Mouse (Mus musculus) telencephalon, adult 2 months (tissue): ENCODE results near the gene Gm10778.
"Not testable (repeated sequence)": the region's sequence is repeated elsewhere in the genome, so short reads cannot be mapped to it uniquely, and the experiment has no call there.

Experiments
- DNase-seq: peaks from one replicate; pipeline ENCODE4 v3.0.0-alpha.2; 2011; ENCODE audit warnings: low read depth, low spot score

Gene Gm10778

GRCm38 (mm10) chr10:81627836-81628220 lies 21.0 kb upstream of the Gm10778 start:
- no peak for DNase-seq

GRCm38 (mm10) chr10:81628390-81628789 lies 20.5 kb upstream of the Gm10778 start, which contains the start of gene Ankrd24:
Gene Ankrd24 (plus strand): TSS chr10:81628540.
- no peak for DNase-seq

GRCm38 (mm10) chr10:81633253-81634099 lies 15.4 kb upstream of the Gm10778 start:
- peak; percentile 76 for DNase-seq

- no peak for DNase-seq
Measured at GRCm38 (mm10) chr10:81636338-81636737, 12.5 kb upstream of the Gm10778 start.

GRCm38 (mm10) chr10:81638101-81638500 lies 10.8 kb upstream of the Gm10778 start:
- DNase-seq, result no peak

GRCm38 (mm10) chr10:81640825-81641224 lies 8.0 kb upstream of the Gm10778 start:
- DNase-seq, result not testable (repeated sequence)

GRCm38 (mm10) chr10:81641566-81641965 lies 7.3 kb upstream of the Gm10778 start:
- no peak for DNase-seq

GRCm38 (mm10) chr10:81641978-81642647 lies 6.7 kb upstream of the Gm10778 start:
- no peak for DNase-seq

GRCm38 (mm10) chr10:81642648-81643448 lies 6.0 kb upstream of the Gm10778 start:
- DNase-seq, result no peak

- DNase-seq, result peak; percentile 94
Measured at GRCm38 (mm10) chr10:81643449-81644055, 5.3 kb upstream of the Gm10778 start.

- no peak for DNase-seq
Measured at GRCm38 (mm10) chr10:81644162-81644561, 4.7 kb upstream of the Gm10778 start.

GRCm38 (mm10) chr10:81644716-81645115 lies 4.1 kb upstream of the Gm10778 start:
- DNase-seq, result no peak

GRCm38 (mm10) chr10:81645391-81645790 lies 3.5 kb upstream of the Gm10778 start:
- DNase-seq, result no peak

GRCm38 (mm10) chr10:81646015-81646555 lies 2.8 kb upstream of the Gm10778 start:
- DNase-seq, result no peak

GRCm38 (mm10) chr10:81655178-81655577 lies 6.3 kb downstream of the Gm10778 start:
- no peak for DNase-seq

GRCm38 (mm10) chr10:81656174-81656573 lies 7.3 kb downstream of the Gm10778 start:
- no peak for DNase-seq

GRCm38 (mm10) chr10:81687114-81687513 lies 38.3 kb downstream of the Gm10778 start:
- not testable (repeated sequence) for DNase-seq

- DNase-seq, result not testable (repeated sequence)
Measured at GRCm38 (mm10) chr10:81704531-81705301, 55.9 kb downstream of the Gm10778 start, which contains the start of gene Zfp433. Gene Zfp433 (plus strand): TSS chr10:81704825.
